Mouse (Mus musculus) cerebellum, postnatal 4 days (tissue): ENCODE data around the gene Hic2.

Experiments
- DNase-seq, 2 experiments: peaks; one replicate each; pipeline ENCODE4 v3.0.0; 2022; ENCODE audit warnings: low spot score in 2 of 2, mixed read lengths in 1 of 2

The Hic2 gene

DNA sequence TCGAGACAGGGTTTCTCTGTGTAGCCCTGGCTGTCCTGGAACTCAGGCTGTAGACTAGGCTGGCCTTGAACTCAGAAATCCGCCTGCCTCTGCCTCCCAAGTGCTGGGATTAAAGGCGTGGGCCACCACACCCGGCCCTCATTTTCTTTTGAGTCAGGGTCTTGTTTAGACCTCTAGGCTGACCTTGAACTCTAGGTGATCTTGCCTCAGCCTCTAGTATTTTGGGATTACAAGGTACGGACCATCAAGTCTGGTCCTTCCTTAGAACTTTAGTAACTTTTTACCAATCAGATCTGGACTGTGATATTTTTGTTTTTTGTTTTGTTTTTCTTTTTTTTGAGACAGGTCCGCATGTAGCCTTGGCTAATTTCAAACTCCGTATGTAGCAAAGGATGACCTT lies 42.3 kb downstream of the Hic2 start, which contains the start of gene Tmem191c:
Gene Tmem191c, plus strand, starts transcription at position 357 of the 400 bp plus-strand sequence.
- no peak for DNase-seq

GRCm38 (mm10) chr16:17276164-17277151 lies 43.1 kb downstream of the Hic2 start:
- peak; percentile 89 to 91 for DNase-seq

DNA sequence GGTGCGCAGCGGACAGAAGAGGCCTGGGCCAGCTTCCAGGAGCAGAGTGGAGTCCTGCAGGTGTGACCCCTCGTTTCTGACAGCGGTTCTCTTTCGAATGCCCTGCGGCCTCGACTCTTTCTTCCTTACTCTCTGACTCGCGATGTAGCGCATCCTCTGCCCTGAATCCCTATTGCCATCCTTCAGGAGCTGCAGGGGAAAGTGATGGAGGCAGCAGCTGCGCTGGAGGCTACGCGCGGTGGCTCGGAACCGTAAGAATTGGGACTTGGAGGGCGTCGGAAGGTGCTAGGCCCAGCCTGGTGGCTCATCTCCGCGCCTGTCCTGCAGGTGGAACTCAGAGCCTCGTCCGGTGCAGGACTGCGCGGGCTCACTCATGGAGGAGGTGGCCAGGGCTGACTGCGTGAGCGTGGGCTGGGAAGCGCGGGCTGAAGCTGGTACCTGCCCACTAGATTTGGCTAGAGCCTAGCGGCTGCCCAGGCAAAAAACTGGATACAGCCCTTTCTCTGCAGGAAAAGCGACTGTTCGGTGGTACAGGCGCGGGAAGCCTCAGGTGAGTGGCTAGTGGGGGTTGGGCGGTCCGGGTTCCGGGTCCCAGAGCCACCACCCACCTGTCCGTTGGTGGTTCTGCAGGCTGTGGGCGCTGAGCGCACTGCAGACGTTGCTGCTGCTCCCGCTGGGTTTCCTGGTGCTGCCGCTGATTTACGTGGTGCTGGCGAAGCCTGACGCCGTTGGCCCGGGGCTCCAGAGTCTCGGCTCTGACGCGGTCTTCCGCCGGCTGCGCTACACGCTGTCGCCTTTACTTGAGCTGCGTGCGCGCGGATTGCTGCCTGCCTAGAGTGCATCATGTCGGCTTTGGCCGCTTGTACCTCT lies 44.2 kb downstream of the Hic2 start:
- peak in 1 of 2 experiments; percentile 39 for DNase-seq

DNA sequence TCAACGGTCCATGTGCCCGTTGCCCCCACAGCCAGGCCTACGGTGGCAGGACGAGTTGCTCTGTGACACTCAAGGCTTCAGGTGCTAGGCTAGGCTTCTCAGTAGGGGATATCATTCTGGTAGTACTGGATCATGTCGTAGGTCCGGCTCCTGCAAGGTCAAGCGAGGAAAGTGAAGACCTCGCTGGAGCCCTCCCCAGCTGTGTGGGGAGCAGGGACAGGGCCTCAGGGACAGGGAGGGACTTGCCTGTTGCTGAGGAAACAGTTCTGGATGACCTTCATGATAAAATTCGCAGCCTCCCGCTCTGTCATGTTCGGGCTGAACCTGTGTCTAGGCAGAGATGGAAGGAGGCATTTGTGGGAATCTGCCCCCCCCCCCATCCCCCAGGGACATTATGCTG lies 47.1 kb downstream of the Hic2 start:
- DNase-seq = no peak

DNA sequence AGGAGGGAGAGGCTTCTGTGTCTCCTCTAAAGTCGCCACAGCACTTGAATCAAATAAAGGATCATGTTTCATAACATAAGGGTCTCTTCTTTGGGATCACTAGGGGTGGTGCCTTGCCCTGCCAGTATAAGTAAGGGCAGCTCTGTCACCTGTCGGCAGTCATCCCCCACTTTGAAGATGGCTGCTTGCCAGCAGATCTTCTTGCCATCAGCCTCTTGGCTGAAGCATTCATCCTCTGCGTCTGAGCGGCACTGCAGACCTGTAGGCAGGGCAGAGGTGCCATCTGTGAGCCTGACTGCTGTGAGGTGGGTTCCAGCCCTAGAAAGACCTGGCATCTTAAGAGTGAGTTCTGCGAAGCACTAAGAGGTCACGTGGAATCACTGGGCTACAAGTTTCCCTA lies 49.8 kb downstream of the Hic2 start:
- DNase-seq = no peak

DNA sequence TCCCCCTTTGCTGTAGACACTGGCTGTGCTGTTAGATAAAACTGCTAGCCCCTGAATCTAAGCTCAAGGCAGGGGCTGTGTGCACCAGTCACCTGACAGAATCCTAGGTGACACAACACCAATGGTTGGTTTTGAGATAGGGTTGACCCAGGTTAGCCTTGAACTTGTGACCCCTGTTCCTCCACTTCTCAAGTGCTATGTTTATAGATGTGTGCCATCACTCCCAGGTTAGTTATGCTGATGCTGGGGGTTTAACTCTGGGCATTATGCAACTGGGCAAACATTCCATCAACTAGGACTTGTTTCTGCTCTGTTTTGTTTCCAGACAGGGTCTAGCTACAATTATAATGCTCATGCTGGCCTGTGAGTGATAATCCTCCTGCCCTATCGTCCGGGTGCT lies 53.7 kb downstream of the Hic2 start:
- DNase-seq = no peak

- no peak for DNase-seq
These were observed 57.6 kb downstream of the Hic2 start for GRCm38 (mm10) chr16:17291016-17291415.

- peak; percentile 74 to 81 for DNase-seq
These were observed 59.4 kb downstream of the Hic2 start for GRCm38 (mm10) chr16:17292751-17293150.

DNA sequence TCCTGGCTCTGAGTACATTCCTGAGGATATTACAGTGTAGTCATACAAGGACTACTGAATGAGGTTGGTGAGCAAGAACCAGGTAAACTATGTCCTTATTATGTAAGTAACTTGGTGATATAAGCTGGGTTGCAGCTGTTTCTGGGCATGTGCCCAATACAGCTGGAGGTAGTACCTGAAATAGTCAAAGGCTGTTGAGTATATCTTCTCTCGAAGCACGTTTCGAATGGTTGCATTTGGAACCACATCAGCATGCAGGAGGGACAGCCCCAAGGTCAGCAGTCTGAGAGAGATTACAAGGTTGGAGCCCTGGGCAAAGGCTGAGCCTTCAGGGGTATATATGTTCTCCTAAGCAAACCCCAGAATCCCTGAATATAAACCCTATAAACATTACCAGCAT lies 67.4 kb downstream of the Hic2 start:
- DNase-seq = no peak

- no peak for DNase-seq
These were observed 70.3 kb downstream of the Hic2 start for GRCm38 (mm10) chr16:17303521-17304245.

DNA sequence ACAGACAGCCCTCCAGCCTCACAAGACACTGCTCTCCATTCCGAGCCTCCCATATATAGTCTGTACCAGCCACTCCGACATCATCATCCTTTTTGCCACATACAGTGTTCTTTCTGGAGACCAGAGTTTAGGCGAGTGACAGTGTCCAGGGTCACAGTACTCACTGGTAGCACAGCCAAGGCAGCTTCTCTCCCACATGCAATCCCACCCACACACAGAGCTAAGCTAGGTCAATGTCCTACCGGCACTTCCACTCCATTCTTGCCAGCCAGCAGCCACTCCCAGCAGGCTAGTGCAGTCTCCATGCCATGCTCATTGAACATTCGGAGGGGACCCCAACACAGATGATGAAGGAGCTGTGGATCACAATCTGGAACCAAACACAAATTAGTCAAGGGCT lies 74.1 kb downstream of the Hic2 start:
- DNase-seq = no peak

DNA sequence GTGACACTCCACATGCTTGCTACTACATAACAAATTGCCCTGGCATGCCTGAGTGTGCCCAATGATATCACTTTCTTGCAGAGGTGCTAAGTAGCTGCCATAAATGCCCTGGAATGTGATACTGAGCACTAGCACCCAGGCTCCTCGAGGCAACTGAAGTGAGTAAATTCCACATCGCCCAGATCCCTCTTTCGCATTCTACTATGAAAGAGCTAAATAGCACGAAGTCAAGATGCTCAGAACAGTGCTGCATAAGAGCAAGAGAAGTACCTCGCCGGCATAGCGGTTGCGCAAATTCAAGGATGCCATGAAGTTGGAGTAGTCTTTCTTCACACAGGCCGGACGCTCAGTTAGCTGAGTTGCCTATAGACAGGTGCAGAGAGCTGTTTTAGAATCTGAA lies 75.7 kb downstream of the Hic2 start:
- DNase-seq = no peak

- no peak for DNase-seq
These were observed 79.2 kb downstream of the Hic2 start for GRCm38 (mm10) chr16:17312531-17312930.
